Mouse (Mus musculus) hindbrain, embryonic 11.5 days (tissue): ENCODE data around the gene Kdm1a. TPM values are rescaled to one million over a fixed set of nuclear protein-coding genes. Genes with fewer than 3 reads are reported as not detected.

Source experiments
- ATAC-seq: fragments of 200-750 bp; cut with Nextera tagmentation; 2 replicates; pipeline ENCODE4 v1.8.0; 2017; ENCODE audit warnings: mild to moderate bottlenecking, moderate TSS enrichment, moderate library complexity; ENCODE audit not compliant: low FRiP score
- DNase-seq: peaks from one replicate; pipeline ENCODE4 v3.0.0-alpha.2; 2015; ENCODE audit warnings: low spot score
- H3K27ac ChIP-seq: fragments of 300-500 bp; sonication (generic); 2 replicates; pipeline ENCODE4 v1.5.1; 2014; ENCODE audit warnings: mild to moderate bottlenecking, low read depth, low read length
- H3K27me3 ChIP-seq: fragments of 300-500 bp; sonication (generic); 2 replicates; pipeline ENCODE4 v1.6.1; 2014; ENCODE audit warnings: mild to moderate bottlenecking, low read length, moderate library complexity, mixed read lengths; ENCODE audit not compliant: control insufficient read depth, insufficient read depth
- H3K36me3 ChIP-seq: fragments of 300-500 bp; sonication (generic); 2 replicates; pipeline ENCODE4 v1.6.1; 2014; ENCODE audit warnings: mild to moderate bottlenecking, low read length, moderate library complexity, mixed read lengths; ENCODE audit not compliant: control insufficient read depth, insufficient read depth
- H3K4me1 ChIP-seq: fragments of 300-500 bp; sonication (generic); replicated peaks from 2 replicates; pipeline ENCODE4 v1.6.1; 2014; ENCODE audit warnings: low read length, mixed read lengths; ENCODE audit not compliant: control insufficient read depth, insufficient read depth
- H3K4me2 ChIP-seq: fragments of 300-500 bp; sonication (generic); replicated peaks from 2 replicates; pipeline ENCODE4 v1.6.1; 2014; ENCODE audit warnings: mild to moderate bottlenecking, low read depth, low read length
- H3K4me3 ChIP-seq: fragments of 300-500 bp; sonication (generic); 2 replicates; pipeline ENCODE4 v1.5.1; 2014; ENCODE audit warnings: low read depth, low read length
- H3K9ac ChIP-seq: fragments of 300-500 bp; sonication (generic); 2 replicates; pipeline ENCODE4 v1.6.1; 2014; ENCODE audit warnings: low read depth, low read length
- H3K9me3 ChIP-seq: fragments of 300-500 bp; sonication (generic); 2 replicates; pipeline ENCODE4 v1.6.1; 2016; ENCODE audit warnings: low read length; ENCODE audit not compliant: control insufficient read depth
- WGBS: fragments of 180-500 bp; shearing (Covaris S2); extraction: QIAGEN DNeasy Blood & Tissue Kit; methylation state at CpG from one replicate; pipeline ENCODE4 v1.1.7; 2014; 5-methylcytosine and 5-hydroxymethylcytosine counted together
- polyA plus RNA-seq: library from polyadenylated mRNA; unstranded; fragments of >200 nt; fragmentation: Nextera tagmentation; extraction: Ambion mirVana; gene quantifications from 2 replicates; pipeline ENCODE4 v1.2.1, GENCODE M21; 2014

Gene Kdm1a
- polyA plus RNA-seq, 1 experiment from 2014 or later, result 91.7 TPM

DNA sequence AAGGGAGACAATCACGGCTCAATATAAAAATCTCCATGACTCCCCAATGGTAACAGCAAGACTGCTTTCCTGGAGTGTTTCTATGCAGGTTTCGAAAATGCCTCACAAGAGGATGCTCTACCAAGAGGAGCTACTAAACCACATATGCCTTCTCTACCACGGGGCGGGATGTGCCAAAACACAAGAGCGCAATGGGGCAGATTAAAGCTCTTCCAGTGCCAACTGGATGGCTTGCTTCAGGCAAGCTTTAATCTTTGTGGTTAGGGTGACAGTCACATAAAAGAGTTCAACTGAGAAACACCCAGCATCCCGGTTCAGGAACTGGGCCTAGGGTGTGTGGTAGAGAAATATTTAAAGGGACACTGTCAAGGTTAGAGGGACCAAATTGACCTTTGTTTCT is 39.8 kb downstream of the Kdm1a start:
- ATAC-seq (no peak), DNase-seq (no peak)
- Histone ChIP-seq H3K9ac (no peak overlapping the region), H3K27me3 (no peaks in the 10 kb centered on the region), H3K4me2 (no peak overlapping the region), H3K27ac (no peak overlapping the region), H3K36me3 (0 out of 2 replicates have a peak, but pooled peaks cover 8% of the 10 kb centered on the region), H3K4me3 (no peak overlapping the region), H3K9me3 (no peaks in the 10 kb centered on the region), H3K4me1 (no peaks in the 10 kb centered on the region)
- 93% methylated on average over 6 of the region's 6 CpGs for WGBS

DNA sequence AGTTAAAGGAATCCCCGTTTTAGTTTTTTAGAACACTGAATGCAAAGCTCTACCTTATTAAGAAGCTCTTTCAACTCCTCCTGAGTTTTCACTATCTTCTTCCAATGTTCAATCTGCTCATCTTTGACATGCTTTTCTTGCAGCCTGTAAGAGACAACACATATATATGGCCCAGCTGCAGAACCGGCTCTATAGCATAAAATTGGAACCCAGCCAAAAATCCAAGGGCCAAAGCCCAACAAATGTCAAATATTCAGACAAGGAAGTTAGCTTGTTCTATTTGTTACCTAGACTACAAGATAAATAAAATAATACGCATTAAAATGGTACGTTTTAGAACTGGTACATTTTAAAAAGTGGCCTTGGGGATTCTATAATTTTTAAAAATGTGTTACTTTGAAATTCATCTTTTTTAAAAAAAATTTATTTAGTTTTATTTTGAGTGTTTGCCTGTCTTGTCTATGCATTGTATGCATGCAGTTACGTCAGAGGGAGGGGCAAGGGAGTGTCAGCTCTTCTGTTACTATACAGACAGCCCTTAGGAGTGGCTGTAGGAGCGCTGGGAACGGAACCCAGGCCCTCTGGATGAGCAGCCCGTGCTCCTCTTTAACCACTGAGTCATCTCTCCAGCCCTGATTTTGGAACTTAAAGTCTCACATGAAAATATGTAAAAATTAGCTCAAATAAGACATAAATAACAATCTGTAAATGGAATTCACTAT is 42.1 kb downstream of the Kdm1a start:
- WGBS, result 92% methylated on average over 8 of the region's 8 CpGs
- ATAC-seq, result no peak
- Histone ChIP-seq H3K9ac (no peak overlapping the region), H3K36me3 (0 out of 2 replicates have a peak, but pooled peaks cover 3% of the 10 kb centered on the region), H3K4me2 (no peak overlapping the region), H3K9me3 (no peaks in the 10 kb centered on the region), H3K27ac (no peak overlapping the region), H3K27me3 (no peaks in the 10 kb centered on the region), H3K4me1 (no peaks in the 10 kb centered on the region), H3K4me3 (no peak overlapping the region)
- no peak for DNase-seq

DNA sequence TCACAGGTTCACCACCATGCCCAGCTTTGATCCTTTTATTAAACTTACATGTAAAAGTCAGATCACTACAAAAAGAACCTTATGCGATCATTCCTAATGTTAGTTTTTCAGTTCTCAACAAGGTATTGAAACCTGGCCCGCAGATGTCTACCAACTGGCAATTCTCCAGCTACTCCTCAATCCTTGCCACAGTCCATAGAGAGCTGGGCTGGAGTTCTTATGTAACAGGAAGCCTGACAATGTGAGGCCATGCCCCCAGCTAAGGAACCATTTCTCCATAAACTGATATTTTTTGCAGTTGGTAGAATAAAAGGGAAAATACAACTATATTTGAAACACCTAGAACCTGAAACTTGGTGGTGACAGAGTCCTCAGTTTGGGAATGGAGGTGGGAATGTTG is 42.8 kb downstream of the Kdm1a start:
- ATAC-seq (no peak), DNase-seq (no peak)
- H3K4me1 ChIP-seq, result no peaks in the 10 kb centered on the region
- 0 out of 2 replicates have a peak, but pooled peaks cover 3% of the 10 kb centered on the region for H3K36me3 ChIP-seq
- 98% methylated on average over 2 of the region's 2 CpGs for WGBS
- no peak overlapping the region for H3K9ac ChIP-seq
- no peak overlapping the region for H3K4me2 ChIP-seq
- H3K27ac ChIP-seq, result no peak overlapping the region
- no peaks in the 10 kb centered on the region for H3K9me3 ChIP-seq
- H3K4me3 ChIP-seq, result no peak overlapping the region
- no peaks in the 10 kb centered on the region for H3K27me3 ChIP-seq

DNA sequence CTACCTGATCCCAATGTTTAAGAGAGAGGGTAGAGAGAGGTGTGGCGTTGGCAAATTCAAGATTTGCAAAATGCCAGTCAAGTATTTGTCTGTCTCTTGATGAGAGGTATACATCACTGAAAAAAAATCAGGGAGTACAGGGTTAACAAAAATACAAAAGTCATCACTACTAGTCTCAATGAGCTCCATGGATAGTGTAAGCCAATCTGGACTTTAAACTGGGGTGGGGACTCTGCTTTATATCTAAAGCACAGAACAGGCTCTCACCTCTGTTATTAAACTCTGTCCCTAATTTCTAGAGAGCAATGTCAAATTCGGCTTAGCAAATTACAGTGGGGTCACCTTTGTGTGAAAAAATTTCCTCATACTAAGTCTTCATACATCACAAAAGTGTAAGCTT is 44.9 kb downstream of the Kdm1a start:
- 92% methylated on average over 2 of the region's 2 CpGs for WGBS
- Histone ChIP-seq H3K4me2 (no peak overlapping the region), H3K36me3 (0 out of 2 replicates have a peak, but pooled peaks cover 8% of the 10 kb centered on the region), H3K4me3 (no peak overlapping the region), H3K4me1 (no peaks in the 10 kb centered on the region), H3K27me3 (no peaks in the 10 kb centered on the region), H3K9ac (no peak overlapping the region), H3K27ac (no peak overlapping the region), H3K9me3 (no peaks in the 10 kb centered on the region)
- no peak for DNase-seq
- no peak for ATAC-seq

DNA sequence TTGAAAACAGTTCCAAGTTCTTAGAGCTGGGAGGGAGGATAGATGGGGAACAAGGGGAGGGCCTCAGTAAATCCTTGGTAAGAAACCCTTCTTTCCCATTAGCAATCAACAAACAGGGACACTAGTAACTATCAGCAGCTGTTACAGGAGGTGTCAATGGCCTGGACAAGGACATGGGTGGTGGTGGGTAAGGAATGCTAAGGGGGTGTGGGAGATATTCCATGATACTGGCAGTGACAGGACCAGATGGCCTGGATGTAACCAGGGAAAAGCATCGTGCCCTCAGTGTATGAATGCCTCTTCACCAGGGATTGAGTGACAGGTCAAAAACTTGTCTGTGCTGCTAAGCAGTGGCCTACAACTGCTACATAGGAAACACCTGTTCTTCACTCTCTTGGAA is 49.4 kb downstream of the Kdm1a start:
- no peak overlapping the region for H3K9ac ChIP-seq
- DNase-seq (no peak), ATAC-seq (no peak)
- no peaks in the 10 kb centered on the region for H3K9me3 ChIP-seq
- H3K36me3 ChIP-seq, result 0 out of 2 replicates have a peak, but pooled peaks cover 13% of the 10 kb centered on the region
- H3K27me3 ChIP-seq, result no peaks in the 10 kb centered on the region
- no peaks in the 10 kb centered on the region for H3K4me1 ChIP-seq
- WGBS, result 75% methylated on average over 1 of the region's 1 CpGs
- no peak overlapping the region for H3K4me2 ChIP-seq
- H3K27ac ChIP-seq, result no peak overlapping the region
- H3K4me3 ChIP-seq, result no peak overlapping the region

DNA sequence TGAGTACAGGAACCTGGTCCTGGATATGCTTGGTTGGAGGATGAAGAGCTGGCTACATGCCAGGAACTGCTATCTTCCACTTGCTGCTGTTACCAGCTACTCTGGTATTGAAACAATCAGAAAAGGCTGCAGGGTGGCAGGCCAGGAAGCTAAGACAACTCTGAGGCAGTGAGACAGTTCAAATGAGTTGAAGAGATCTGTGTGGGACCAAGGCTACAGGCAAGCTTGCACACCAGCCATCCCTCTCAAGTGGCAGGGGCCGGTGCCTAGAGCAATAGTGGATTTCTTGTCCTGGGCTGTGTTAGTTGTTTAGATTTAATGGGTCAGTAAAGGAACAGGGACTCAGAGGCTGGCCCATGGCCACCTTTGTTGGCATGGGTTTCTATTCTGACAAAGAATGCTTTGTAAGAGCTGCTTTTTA is 54.1 kb downstream of the Kdm1a start:
- Histone ChIP-seq H3K27ac (no peak overlapping the region), H3K27me3 (no peaks in the 10 kb centered on the region), H3K4me1 (no peaks in the 10 kb centered on the region), H3K4me3 (no peak overlapping the region), H3K4me2 (no peak overlapping the region), H3K9me3 (no peaks in the 10 kb centered on the region), H3K9ac (no peak overlapping the region), H3K36me3 (peaks cover 18% of the 10 kb centered on the region; the same call in 1 of the 2 replicates)
- no peak for ATAC-seq
- WGBS, result 76% methylated on average over 1 of the region's 1 CpGs
- no peak for DNase-seq

DNA sequence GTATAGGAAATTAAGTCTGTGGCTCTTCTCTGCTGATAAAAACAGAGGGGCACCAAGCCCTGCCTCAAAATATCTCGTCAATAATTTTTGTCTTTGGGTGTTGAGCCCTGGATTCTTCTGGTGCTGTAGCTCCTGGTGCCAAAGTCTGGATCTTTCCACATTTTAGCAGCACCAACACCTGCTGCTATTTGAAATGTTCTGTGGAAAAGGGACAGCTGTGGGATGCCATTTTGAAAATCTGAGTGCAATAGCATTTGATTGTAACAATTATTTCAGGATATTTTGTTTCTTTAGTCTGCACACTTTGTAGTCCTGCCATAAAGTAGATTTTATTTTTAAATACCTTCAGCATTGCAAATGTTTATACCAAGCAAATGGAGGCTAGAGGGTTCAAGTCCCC is 54.8 kb downstream of the Kdm1a start:
- 95% methylated on average over 1 of the region's 1 CpGs for WGBS
- Histone ChIP-seq H3K4me3 (no peak overlapping the region), H3K36me3 (peaks cover 17% of the 10 kb centered on the region), H3K27ac (no peak overlapping the region), H3K9me3 (no peaks in the 10 kb centered on the region), H3K4me1 (no peaks in the 10 kb centered on the region), H3K27me3 (no peaks in the 10 kb centered on the region), H3K9ac (no peak overlapping the region), H3K4me2 (no peak overlapping the region)
- no peak for ATAC-seq
- DNase-seq, result no peak

DNA sequence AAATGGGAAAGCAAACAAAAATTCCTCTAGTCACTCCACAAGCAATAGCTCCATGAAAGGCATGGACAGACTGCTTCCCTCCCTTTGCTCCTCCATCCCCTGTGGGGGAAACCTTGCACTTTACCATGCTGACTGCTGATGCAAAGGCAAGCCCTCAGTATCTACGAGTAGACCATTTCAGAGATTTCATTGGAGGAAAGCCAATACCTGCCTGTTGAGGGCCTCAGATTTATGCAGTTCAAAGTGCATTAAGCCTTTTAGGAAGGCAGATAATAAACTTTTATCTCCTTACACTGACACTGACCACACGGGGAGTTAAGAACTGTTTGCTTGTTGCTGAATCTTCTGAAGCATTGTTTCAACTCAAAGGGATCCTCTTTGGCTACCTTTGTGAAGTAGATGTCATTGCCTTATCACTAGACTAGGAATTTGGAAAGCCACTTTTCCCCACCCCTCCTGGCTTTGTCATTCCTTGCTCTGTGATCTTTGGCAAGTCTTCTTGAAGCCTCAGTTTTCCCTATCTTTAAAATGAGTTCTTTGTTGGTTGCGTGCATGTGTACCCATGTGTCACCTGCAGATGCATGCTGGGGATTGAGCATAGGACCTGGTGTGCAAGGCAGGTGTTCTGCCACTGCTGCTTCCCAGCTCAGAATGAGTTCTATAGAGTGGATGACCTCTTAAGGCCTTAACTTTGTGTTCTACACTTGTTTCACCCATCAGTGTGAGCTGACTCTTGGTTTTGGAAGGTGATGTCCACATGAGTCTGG is 56.1 kb downstream of the Kdm1a start:
- Histone ChIP-seq H3K27ac (no peak overlapping the region), H3K9ac (no peak overlapping the region), H3K27me3 (no peaks in the 10 kb centered on the region), H3K36me3 (peaks cover 17% of the 10 kb centered on the region), H3K4me3 (no peak overlapping the region), H3K4me2 (no peak overlapping the region), H3K9me3 (no peaks in the 10 kb centered on the region), H3K4me1 (no peaks in the 10 kb centered on the region)
- DNase-seq (no peak), ATAC-seq (no peak)
- WGBS, result 86% methylated on average over 3 of the region's 3 CpGs

DNA sequence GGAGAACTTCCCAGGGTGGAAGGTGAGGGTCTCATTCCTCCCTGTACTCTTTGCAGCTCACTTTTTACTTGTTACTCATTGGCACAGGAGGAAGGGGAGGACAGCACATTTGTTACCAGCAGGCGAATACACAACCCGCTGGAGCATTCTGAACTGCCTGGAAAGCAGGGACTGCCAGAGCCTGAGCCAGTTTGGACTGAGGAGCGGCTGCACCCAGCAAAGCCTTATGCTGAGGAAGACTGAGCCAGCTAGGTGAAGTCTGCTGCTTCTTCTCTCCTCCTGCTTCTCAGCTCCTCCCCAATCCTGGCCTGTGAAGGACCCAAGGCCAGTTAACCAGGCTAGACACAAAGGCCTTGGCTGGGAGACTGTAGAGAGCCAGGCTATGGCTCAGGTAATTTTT is 57.4 kb downstream of the Kdm1a start:
- WGBS, result 94% methylated on average over 3 of the region's 3 CpGs
- Histone ChIP-seq H3K4me3 (no peak overlapping the region), H3K36me3 (peaks cover 12% of the 10 kb centered on the region), H3K9ac (no peak overlapping the region), H3K27me3 (no peaks in the 10 kb centered on the region), H3K9me3 (no peaks in the 10 kb centered on the region), H3K4me2 (no peak overlapping the region), H3K4me1 (no peaks in the 10 kb centered on the region), H3K27ac (no peak overlapping the region)
- ATAC-seq, result no peak
- DNase-seq, result no peak
